Mouse (Mus musculus): ENCODE measurements at regions not wholly inside any gene's neighbourhood (a gene's known extent, or its start where the extent isn't known, plus 50 kb on each side); places are given as distances from the start of the nearest gene placed in this dataset.
"Not testable (repeated sequence)": the region's sequence is repeated elsewhere in the genome, so short reads cannot be mapped to it uniquely, and the experiment has no call there.

- no peak for DNase-seq
Measured at GRCm38 (mm10) chr8:30063148-30063547, 2615.7 kb downstream of the Poteg start.

DNA sequence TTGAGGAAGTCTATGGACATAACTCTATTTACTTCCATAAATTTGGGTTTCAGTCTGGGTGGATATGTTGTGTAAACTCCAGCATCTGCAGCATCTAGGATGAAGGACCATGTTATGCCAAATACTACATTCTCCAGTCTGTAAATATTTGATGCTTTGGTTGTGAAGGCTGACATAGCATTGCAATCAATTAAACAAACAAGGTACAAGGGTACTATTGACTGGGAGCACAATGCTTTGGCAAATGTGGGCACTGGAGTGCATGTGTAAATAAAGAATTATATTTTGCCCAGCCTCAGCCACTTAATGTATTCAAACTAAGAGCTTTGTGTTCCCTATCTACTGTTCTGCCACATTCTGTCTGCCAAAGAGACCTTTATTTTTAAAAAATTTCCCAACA lies 2630.3 kb downstream of the Poteg start:
- DNase-seq, result no peak

- no peak for DNase-seq
Measured at GRCm38 (mm10) chr8:30127766-30128165, 2680.3 kb downstream of the Poteg start.

GRCm38 (mm10) chr8:30134999-30135398 lies 2687.5 kb downstream of the Poteg start:
- no peak for DNase-seq

GRCm38 (mm10) chr8:30151181-30151844 lies 2703.8 kb downstream of the Poteg start:
- no peak for DNase-seq

GRCm38 (mm10) chr8:30152921-30153320 lies 2705.5 kb downstream of the Poteg start:
- DNase-seq, result peak; percentile 2

GRCm38 (mm10) chr8:30171881-30172280 lies 2724.4 kb downstream of the Poteg start:
- DNase-seq, result no peak

DNA sequence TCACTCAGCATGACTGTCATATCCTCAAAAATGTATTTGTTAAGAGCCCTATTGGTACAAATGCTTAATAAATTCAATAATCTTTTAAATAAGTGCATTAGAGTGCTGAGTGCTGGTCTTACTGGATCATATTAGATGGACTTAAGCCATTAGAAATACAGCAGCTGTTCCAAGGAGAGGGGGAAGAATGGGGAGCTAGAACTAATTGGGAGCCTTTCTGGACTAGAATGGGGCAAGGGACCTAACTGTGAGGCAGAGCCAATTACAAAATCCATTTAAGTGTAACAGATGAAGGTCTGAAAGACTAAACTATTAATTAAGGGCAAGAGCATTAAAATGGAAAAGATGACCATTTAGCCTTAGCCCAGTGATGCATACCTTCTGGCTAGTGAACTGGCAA lies 2755.3 kb downstream of the Poteg start:
- not testable (repeated sequence) for DNase-seq

DNA sequence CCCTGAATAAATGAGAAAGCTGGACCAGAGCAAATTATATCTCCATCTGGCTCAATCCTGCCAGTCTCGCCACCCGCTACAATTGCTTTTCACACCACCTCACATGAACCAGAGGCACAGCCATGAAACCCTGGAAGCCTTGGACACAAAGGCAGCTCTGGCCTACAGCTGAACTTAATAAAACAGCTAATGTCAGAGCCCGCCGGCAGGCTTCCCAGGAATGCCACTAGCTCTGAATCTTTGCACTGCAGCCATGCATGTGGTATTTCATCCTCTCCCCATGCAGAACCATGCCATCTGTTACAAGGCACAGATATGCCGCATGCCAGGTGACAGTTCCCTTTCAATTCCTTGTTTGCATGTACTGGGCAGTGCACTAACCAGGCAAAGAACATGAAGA lies 2779.9 kb downstream of the Poteg start:
- DNase-seq, result peak; percentile 2

GRCm38 (mm10) chr8:30233266-30233665 lies 2785.8 kb downstream of the Poteg start:
- no peak for DNase-seq

DNA sequence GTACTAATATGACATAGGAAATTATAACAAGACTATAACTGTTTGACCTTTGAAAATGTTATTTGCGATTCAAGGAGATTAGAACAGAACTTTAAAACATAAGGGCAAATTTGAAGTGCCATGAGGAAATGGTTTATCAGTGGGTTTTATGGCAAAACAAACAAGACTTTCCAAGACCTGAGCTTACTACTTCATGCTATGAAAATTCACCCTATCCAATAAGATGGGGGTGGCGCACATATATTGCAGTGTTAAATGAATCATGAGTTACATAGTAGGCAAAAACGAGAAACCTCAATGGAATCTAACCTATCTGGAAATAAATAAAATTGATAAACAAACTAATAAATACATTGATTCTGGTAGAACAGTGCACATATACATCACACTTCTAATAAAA lies 2804.3 kb downstream of the Poteg start:
- no peak for DNase-seq

GRCm38 (mm10) chr8:30269949-30270910 lies 2822.8 kb downstream of the Poteg start:
- no peak for DNase-seq

GRCm38 (mm10) chr8:30289169-30289568 lies 2841.7 kb downstream of the Poteg start:
- DNase-seq, result no peak

- DNase-seq, result no peak
Measured at GRCm38 (mm10) chr8:30331201-30331600, 2883.7 kb downstream of the Poteg start.

DNA sequence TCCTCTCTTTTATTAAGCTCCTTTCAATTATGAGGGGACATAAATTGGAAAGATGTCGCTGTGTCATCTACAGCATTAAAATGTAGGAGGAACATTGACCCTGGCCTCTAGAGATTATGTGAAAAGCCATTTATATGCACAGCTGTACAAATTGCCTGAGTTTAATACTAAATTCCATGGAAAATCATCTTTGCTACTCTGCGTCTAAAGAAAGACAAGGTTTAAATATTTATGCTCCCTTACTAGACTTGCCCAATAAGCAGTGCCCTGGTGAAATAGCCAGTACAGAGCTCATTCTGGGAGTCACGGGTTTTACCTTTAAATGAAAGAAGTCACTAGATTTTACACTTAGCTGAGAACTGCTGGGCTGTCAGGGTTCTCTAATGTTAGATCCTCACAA lies 2885.9 kb downstream of the Poteg start:
- DNase-seq, result no peak

DNA sequence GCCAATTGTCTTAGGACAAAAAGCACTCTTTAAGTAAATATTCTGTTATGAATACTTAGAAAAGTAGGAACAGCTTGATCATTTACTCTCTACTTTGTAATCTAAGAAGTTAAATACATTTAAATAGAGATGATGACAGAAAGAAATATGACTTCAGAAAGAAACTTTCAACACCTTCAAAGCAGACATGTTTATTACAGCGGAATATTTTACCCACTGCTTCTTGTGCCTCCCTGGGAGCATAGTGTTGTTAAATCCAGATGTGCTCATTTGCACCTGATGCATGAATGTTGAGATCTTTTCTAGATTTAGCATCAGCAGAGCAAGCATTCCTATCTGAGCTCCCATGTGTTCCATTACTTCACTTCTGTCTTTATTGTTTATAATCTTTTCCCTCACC lies 2912.0 kb downstream of the Poteg start:
- no peak for DNase-seq

DNA sequence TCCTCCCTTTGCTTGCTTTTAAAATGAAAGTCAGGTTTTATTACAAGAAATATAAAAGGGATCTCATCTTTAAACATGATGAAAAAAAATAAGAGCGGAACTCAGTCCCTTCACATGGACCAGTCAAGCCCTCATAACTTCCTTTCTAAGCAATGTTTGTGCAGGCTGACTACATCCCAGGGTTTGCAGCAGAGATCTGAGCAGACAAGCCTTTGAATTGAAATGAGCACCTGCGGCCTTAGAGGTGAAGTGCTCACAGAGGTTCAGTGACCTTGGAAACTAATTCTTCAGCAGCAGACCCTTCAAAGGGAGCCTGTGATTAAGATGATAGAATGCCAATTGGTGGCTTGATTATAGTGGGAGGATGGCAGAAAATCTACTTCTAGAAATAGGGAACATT lies 2918.3 kb downstream of the Poteg start:
- DNase-seq, result no peak

DNA sequence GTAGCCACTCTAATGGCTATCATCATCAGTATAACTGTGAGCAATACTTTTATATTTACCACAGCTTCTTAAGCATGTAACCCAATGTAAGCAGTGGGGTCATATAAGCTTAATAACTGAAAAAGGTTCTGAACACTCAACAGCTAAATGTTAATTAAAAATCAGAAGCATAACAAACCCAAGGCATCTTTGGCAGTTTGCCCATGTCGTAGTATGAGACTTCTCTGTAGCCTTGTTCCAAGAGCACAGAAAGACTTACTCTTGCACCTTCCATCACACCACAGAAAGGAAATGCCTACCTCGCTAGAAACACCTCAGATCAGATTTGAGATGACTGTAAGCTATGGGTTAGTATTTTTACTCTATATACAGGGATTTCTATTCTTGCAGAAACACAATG lies 2944.5 kb downstream of the Poteg start:
- no peak for DNase-seq

GRCm38 (mm10) chr8:30439423-30439822 lies 2989.1 kb upstream of the 5930422O12Rik start:
- no peak for DNase-seq

DNA sequence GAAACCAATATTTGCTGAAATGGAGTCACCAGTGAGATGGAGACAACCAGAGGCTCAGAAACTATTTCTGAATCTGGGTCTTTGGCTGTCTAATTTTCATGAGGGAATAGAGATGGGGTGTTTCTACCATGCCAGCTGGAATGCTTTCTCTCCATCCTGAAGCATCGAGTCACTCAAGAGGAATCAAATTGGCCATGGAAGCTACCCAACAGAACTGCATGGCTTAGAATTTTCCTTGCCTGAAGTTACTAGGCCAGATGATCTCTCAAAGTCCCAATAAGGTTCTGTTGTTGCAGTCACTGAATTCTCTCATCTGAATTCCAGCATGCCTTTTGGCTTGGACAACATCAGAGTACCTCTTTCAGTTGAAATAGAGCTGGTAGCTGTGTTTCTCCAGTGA lies 2986.7 kb upstream of the 5930422O12Rik start:
- DNase-seq, result no peak

- DNase-seq, result no peak
Measured at GRCm38 (mm10) chr8:30443874-30444273, 2984.6 kb upstream of the 5930422O12Rik start.

GRCm38 (mm10) chr8:30444274-30444673 lies 2984.2 kb upstream of the 5930422O12Rik start:
- DNase-seq, result no peak

GRCm38 (mm10) chr8:30458136-30458535 lies 2970.4 kb upstream of the 5930422O12Rik start:
- DNase-seq, result no peak

DNA sequence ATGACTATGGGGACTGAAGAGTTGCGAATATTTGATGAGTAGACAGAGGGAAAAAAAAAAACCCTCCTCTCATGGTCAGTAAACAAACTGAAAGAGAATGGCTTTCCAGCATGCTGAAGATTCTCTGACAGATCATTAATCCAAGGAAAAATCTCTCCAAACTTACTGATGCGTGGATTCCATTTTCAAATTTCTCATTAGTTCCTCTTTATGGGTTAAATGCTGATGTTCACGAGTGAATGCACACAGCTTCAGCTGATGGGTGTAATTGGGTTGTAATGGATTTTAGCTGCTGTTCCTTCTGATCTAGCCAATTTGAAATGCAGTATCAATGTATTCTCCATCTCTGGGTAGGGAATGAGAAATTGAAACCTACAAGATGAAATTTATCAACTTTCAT lies 2945.6 kb upstream of the 5930422O12Rik start:
- no peak for DNase-seq

Measured in right cerebral cortex, postnatal 4 days (tissue).